Mouse (Mus musculus) MEL (cell line): Measurements from ENCODE around the gene Rbms3.

Source experiments
- EP300 ChIP-seq, 2 experiments: IDR thresholded peaks; 2 replicates each; pipeline ENCODE4 v1.6.1; 2011; ENCODE audit warnings: improper control_type of control experiment in 2 of 2, low read length in 2 of 2, low read depth in 1 of 2, mild to moderate bottlenecking in 1 of 2
- GABPA ChIP-seq: IDR thresholded peaks from 2 replicates; pipeline ENCODE4 v1.6.1; 2012; ENCODE audit warnings: low read depth, mild to moderate bottlenecking, inconsistent platforms, low read length, improper control_type of control experiment, moderate library complexity
- HCFC1 ChIP-seq: IDR thresholded peaks from 2 replicates; pipeline ENCODE4 v1.6.1; 2012; ENCODE audit warnings: low read depth, mild to moderate bottlenecking, inconsistent platforms, low read length, improper control_type of control experiment, moderate library complexity
- JUND ChIP-seq: IDR thresholded peaks from 2 replicates; pipeline ENCODE4 v1.6.1; 2011; ENCODE audit warnings: low read depth, mild to moderate bottlenecking, improper control_type of control experiment, low read length
- MAZ ChIP-seq: IDR thresholded peaks from 2 replicates; pipeline ENCODE4 v1.6.1; 2012; ENCODE audit warnings: low read depth, mild to moderate bottlenecking, inconsistent platforms, low read length, improper control_type of control experiment
- POLR2A ChIP-seq, 2 experiments: IDR thresholded peaks; 2 replicates each; pipeline ENCODE4 v1.6.1; 2011 to 2012; ENCODE audit warnings: low read length in 2 of 2, mild to moderate bottlenecking in 2 of 2, control low read depth in 1 of 2, improper control_type of control experiment in 1 of 2, low read depth in 1 of 2, moderate library complexity in 1 of 2; ENCODE audit not compliant: control insufficient read depth in 1 of 2, insufficient read depth in 1 of 2, poor library complexity in 1 of 2
- SMC3 ChIP-seq: IDR thresholded peaks from 2 replicates; pipeline ENCODE4 v1.6.1; 2011; ENCODE audit warnings: low read depth, low read length, improper control_type of control experiment

DNA sequence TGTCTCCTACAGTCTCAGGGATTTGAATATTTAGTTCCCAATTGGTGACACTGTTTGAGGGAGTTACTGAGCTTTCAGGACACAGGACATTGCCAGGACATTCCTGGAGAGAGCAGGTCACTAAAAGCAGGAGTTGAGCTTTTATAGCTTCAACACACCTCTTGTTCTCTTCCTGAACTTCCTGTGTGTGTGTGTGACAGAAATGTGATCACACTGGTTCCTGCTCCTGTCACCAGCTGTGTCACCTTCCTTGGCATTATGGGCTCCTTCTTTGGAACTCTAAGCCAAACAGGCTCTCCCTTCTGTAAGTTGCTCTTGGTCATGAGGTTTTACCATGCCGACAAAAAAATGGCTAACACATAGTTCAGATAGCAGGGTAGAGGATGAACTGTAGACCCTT lies 997.9 kb downstream of the Rbms3 start:
- TF ChIP-seq EP300 (IDR thresholded peaks at IDR 0.05; ENCODE audit: low read depth in 1 of 2, low read length in 2 of 2) (no peak), GABPA (no peak), SMC3 (no peak), JUND (no peak), POLR2A (IDR thresholded peaks at IDR 0.05; ENCODE audit: control insufficient read depth in 1 of 2, insufficient read depth in 1 of 2, low read depth in 1 of 2, low read length in 2 of 2, poor library complexity in 1 of 2) (no peak), HCFC1 (no peak), MAZ (no peak)
